ENCODE assay signal across 34 mouse cellular contexts in genomic region chr9:58317381-58317780, GRCm38 (mm10). TPM values are rescaled to one million over a fixed set of nuclear protein-coding genes. Genes with fewer than 3 reads are reported as not detected.
A peak's percentile ranks its signal among the peaks of the same experiment; 100 is the strongest.
DNase-seq lines count a peak whose midpoint lies in the region; ATAC-seq lines count a peak whose summit lies in the region.
"Had no signal": no experiment of that assay in that cellular context is flagged by ENCODE, and none has a peak within 500 bp of the region (broad histone marks: within the 10 kb centered on the region; RNA-seq: fewer than 3 reads in every experiment).

No protein-coding gene starts in this region.

- H3K36me3 ChIP-seq in heart, embryonic 15.5 days = no peaks in the 10 kb centered on the region
- H3K36me3 ChIP-seq in lung, embryonic 15.5 days = no peaks in the 10 kb centered on the region
- H3K36me3 ChIP-seq in limb, embryonic 13.5 days = no peaks in the 10 kb centered on the region
- H3K36me3 ChIP-seq in limb, embryonic 15.5 days = no peaks in the 10 kb centered on the region

- no peaks in the 10 kb centered on the region for H3K27me3 ChIP-seq in heart, embryonic 15.5 days
- peaks cover 6% of the 10 kb centered on the region; the same call in 1 of the 2 replicates for H3K27me3 ChIP-seq in lung, embryonic 15.5 days
- no peaks in the 10 kb centered on the region for H3K27me3 ChIP-seq in limb, embryonic 13.5 days
- no peaks in the 10 kb centered on the region for H3K27me3 ChIP-seq in limb, embryonic 15.5 days

- H3K4me2 ChIP-seq in heart, embryonic 15.5 days = no peak overlapping the region
- H3K4me2 ChIP-seq in lung, embryonic 15.5 days = no peak overlapping the region
- 0 out of 2 replicates have a peak overlapping the region, but pooled peaks have one; percentile 14 for H3K4me2 ChIP-seq in limb, embryonic 13.5 days (replicated peaks)
- H3K4me2 ChIP-seq in limb, embryonic 15.5 days = no peak overlapping the region
- H3K4me2 ChIP-seq: heart, embryonic 11.5 days; hindbrain, embryonic 14.5 days had no signal

- H3K4me1 ChIP-seq in heart, embryonic 15.5 days (replicated peaks) = peaks cover 42% of the 10 kb centered on the region
- peaks cover 45% of the 10 kb centered on the region for H3K4me1 ChIP-seq in lung, embryonic 15.5 days
- H3K4me1 ChIP-seq in limb, embryonic 13.5 days = peaks cover 65% of the 10 kb centered on the region
- peaks cover 62% of the 10 kb centered on the region for H3K4me1 ChIP-seq in limb, embryonic 15.5 days

- H3K9ac ChIP-seq in heart, embryonic 15.5 days = no peak overlapping the region
- H3K9ac ChIP-seq in lung, embryonic 15.5 days = no peak overlapping the region
- no peak overlapping the region for H3K9ac ChIP-seq in limb, embryonic 13.5 days
- H3K9ac ChIP-seq in limb, embryonic 15.5 days = no peak overlapping the region
- H3K9ac ChIP-seq: forebrain, postnatal 0 days; hindbrain, embryonic 14.5 days had no signal

- WGBS in heart, embryonic 15.5 days = 52% methylated on average over 3 of the region's 3 CpGs
- 22% methylated on average over 3 of the region's 3 CpGs for WGBS in lung, embryonic 15.5 days
- WGBS in limb, embryonic 13.5 days = 65% methylated on average over 3 of the region's 3 CpGs
- 31% methylated on average over 3 of the region's 3 CpGs for WGBS in limb, embryonic 15.5 days

- H3K27ac ChIP-seq in heart, embryonic 15.5 days = peak overlapping the region; percentile 14; the same call in 1 of the 2 replicates
- peak overlapping the region; percentile 47; the same call in 1 of the 2 replicates for H3K27ac ChIP-seq in lung, embryonic 15.5 days
- peak overlapping the region; percentile 52; the same call in 1 of the 2 replicates for H3K27ac ChIP-seq in limb, embryonic 13.5 days
- H3K27ac ChIP-seq in limb, embryonic 15.5 days = peak overlapping the region; percentile 93
- H3K27ac ChIP-seq: gastrocnemius, adult 2 months; heart, adult 2 months; hindbrain, embryonic 14.5 days; hindbrain, postnatal 0 days had no signal

- DNase-seq in heart, postnatal 25 days (ENCODE audit: low spot score) = no peak
- no peak for DNase-seq in lung, postnatal 4 days
- DNase-seq in layer of hippocampus, adult 9-11 months = no peak
- DNase-seq: adrenal gland, adult 8-10 months; adrenal gland, postnatal 25 days; cerebellum, adult 11-12 months; cerebellum, adult 8-10 months; cerebellum, postnatal 36 days; embryo, embryonic 11 days; forebrain, postnatal 0 days; gastrocnemius, adult 2 months; gastrocnemius, postnatal 14 days; heart, adult 2 months had no signal

- no peak for ATAC-seq in heart, embryonic 15.5 days (replicated peaks; ENCODE audit: insufficient number of reproducible peaks, insufficient read depth, low FRiP score, low read depth)
- ATAC-seq in lung, embryonic 15.5 days (ENCODE audit: borderline replicate concordance, extremely low read depth, low FRiP score, low TSS enrichment) = no peak
- ATAC-seq in limb, embryonic 13.5 days (ENCODE audit: low FRiP score, low read depth) = no peak
- no peak for ATAC-seq in limb, embryonic 15.5 days (ENCODE audit: insufficient number of reproducible peaks, low FRiP score, low TSS enrichment, low read depth)
- ATAC-seq: CD4-positive, CD25-positive, alpha-beta regulatory T cell, adult 4 months; forebrain, embryonic 14.5 days; forebrain, postnatal 0 days; hindbrain, postnatal 0 days; inflammation-experienced regulatory T-cells, adult 6 months had no signal

- intact Hi-C loops in heart, postnatal 25 days (cut with DNase I) = no loop called here

- no peaks in the 10 kb centered on the region for H3K9me3 ChIP-seq in heart, embryonic 15.5 days (replicated peaks)
- no peaks in the 10 kb centered on the region for H3K9me3 ChIP-seq in lung, embryonic 15.5 days
- H3K9me3 ChIP-seq in limb, embryonic 13.5 days = no peaks in the 10 kb centered on the region
- H3K9me3 ChIP-seq in limb, embryonic 15.5 days = no peaks in the 10 kb centered on the region

- H3K4me3 ChIP-seq in heart, embryonic 15.5 days = no peak overlapping the region
- H3K4me3 ChIP-seq in lung, embryonic 15.5 days = no peak overlapping the region
- no peak overlapping the region for H3K4me3 ChIP-seq in limb, embryonic 13.5 days
- no peak overlapping the region for H3K4me3 ChIP-seq in limb, embryonic 15.5 days
- H3K4me3 ChIP-seq: gastrocnemius, adult 2 months; heart, adult 2 months had no signal

RNA-seq across cellular contexts. Expression of gene Loxl1, which starts 4.4 kb away (rescaled TPM):
- 54.6 and 78.1 TPM in 2 replicates for polyA plus RNA-seq in heart, embryonic 15.5 days (2015; fragmentation: Nextera tagmentation; extraction: Ambion mirVana)
- total RNA-seq in heart, postnatal 25 days (2021) = 10 to 100 TPM; 36.6 to 36.7 TPM
- 48.4 and 49.4 TPM in 2 replicates for polyA plus RNA-seq in lung, embryonic 15.5 days (2015; fragmentation: Nextera tagmentation; extraction: Ambion mirVana)
- polyA plus RNA-seq in limb, embryonic 13.5 days (2015; fragmentation: Nextera tagmentation; extraction: Ambion mirVana) = 51.3 and 52.2 TPM in 2 replicates
- polyA plus RNA-seq in limb, embryonic 15.5 days (2015; fragmentation: Nextera tagmentation; extraction: Ambion mirVana) = 92.6 and 110 TPM in 2 replicates
- total RNA-seq: MEL had no signal
- polyA plus RNA-seq: CD4-positive, CD25-positive, alpha-beta regulatory T cell, adult 4 months; inflammation-experienced regulatory T-cells, adult 6 months had no signal

RNA-seq across cellular contexts. Expression of gene Tbc1d21, which starts 52.9 kb away (rescaled TPM):
- not detected in 2 replicates for polyA plus RNA-seq in heart, embryonic 15.5 days (2015; fragmentation: Nextera tagmentation; extraction: Ambion mirVana)
- total RNA-seq in heart, postnatal 25 days (2021) = not detected
- not detected in 2 replicates for polyA plus RNA-seq in lung, embryonic 15.5 days (2015; fragmentation: Nextera tagmentation; extraction: Ambion mirVana)
- not detected in 2 replicates for polyA plus RNA-seq in limb, embryonic 13.5 days (2015; fragmentation: Nextera tagmentation; extraction: Ambion mirVana)
- not detected in 2 replicates for polyA plus RNA-seq in limb, embryonic 15.5 days (2015; fragmentation: Nextera tagmentation; extraction: Ambion mirVana)
- total RNA-seq: adrenal gland, adult 8-10 months; adrenal gland, postnatal 25 days; forebrain, postnatal 0 days; gastrocnemius, adult 2 months; gastrocnemius, postnatal 14 days; heart, adult 2 months; heart, postnatal 10 days; heart, postnatal 4 days; hindbrain, postnatal 0 days; MEL had no signal
- polyA plus RNA-seq: brain, embryonic 14.5 days; C2C12; CD4-positive, CD25-positive, alpha-beta regulatory T cell, adult 4 months; cortical plate, adult 2 months; embryonic facial prominence, embryonic 11.5 days; forebrain, embryonic 11.5 days; forebrain, embryonic 14.5 days; forebrain, postnatal 0 days; frontal cortex, adult 2 months; heart, adult 2 months; heart, embryonic 11.5 days; heart, embryonic 14.5 days; hindbrain, embryonic 11.5 days; hindbrain, embryonic 14.5 days; hindbrain, postnatal 0 days; inflammation-experienced regulatory T-cells, adult 6 months had no signal

Comparison
In these comparisons a context has a peak if more than half of its experiments do, and no peak if none do; other contexts are left out.
1. H3K27ac ChIP-seq: peak in every context shown above with its lines; median percentile 93 in limb, embryonic 15.5 days; 52 in limb, embryonic 13.5 days; 47 in lung, embryonic 15.5 days; 14 in heart, embryonic 15.5 days.